Mouse (Mus musculus): ENCODE results near the gene Lyplal1. TPM values are rescaled to one million over a fixed set of nuclear protein-coding genes. Genes with fewer than 3 reads are reported as not detected.

The Lyplal1 gene
- total and polyA plus RNA-seq, 2 experiments from 2014 or later: 8.7 to 16.3 TPM

GRCm38 (mm10) chr1:186102313-186102712 lies 14.8 kb downstream of the Lyplal1 start:
- no peak overlapping the region for H3K4me3 ChIP-seq (ENCODE audit: low read length)
- no peak for TF ChIP-seq CTCF (IDR thresholded peaks at IDR 0.05; ENCODE audit: low read depth)
- WGBS: 89% methylated on average over 8 of the region's 8 CpGs
- ATAC-seq (no peak), DNase-seq (ENCODE audit: low spot score) (no peak)
- no peaks in the 10 kb centered on the region for H3K9me3 ChIP-seq (ENCODE audit: low read length)
- no peak overlapping the region for H3K4me2 ChIP-seq (ENCODE audit: low read depth, low read length)
- H3K4me1 ChIP-seq (ENCODE audit: insufficient read depth, low read length): no peaks in the 10 kb centered on the region
- no peak overlapping the region for H3K9ac ChIP-seq (replicated peaks; ENCODE audit: low read length)
- H3K27ac ChIP-seq: no peak overlapping the region
- H3K27me3 ChIP-seq (ENCODE audit: insufficient read depth, low read length): no peaks in the 10 kb centered on the region
- no peaks in the 10 kb centered on the region for H3K36me3 ChIP-seq (ENCODE audit: insufficient read depth, low read length)

DNA sequence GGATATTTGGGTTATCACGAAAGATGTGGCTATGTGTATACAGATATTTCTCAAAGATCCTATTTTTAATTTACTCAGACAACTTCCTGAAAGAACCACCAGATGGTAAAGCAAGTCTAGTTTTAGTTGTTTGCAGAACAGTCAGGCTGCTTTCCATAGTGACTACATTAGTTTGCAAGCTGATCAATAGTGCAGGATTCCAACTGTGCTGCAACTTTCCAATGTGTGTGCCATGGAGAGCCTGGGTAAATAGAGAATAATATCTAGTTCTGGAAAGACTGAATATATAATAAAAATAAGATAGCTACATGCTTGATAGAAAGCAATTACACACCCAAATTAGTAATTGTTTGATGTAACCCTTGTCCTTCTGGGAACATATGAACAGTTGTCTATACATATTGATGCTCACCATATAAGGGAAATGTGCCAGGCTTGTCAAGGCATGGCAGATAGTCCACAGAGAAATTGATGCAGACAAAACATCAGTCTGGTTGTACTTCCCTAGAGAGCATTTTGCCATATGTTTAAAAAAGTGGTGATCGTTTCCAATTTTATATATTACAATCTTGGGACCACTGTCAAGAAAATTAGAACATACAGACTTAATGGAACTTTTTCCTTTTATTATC lies 50.7 kb downstream of the Lyplal1 start:
- ATAC-seq (no peak), DNase-seq (ENCODE audit: low spot score) (no peak)
- WGBS: 76% methylated on average over 2 of the region's 2 CpGs

DNA sequence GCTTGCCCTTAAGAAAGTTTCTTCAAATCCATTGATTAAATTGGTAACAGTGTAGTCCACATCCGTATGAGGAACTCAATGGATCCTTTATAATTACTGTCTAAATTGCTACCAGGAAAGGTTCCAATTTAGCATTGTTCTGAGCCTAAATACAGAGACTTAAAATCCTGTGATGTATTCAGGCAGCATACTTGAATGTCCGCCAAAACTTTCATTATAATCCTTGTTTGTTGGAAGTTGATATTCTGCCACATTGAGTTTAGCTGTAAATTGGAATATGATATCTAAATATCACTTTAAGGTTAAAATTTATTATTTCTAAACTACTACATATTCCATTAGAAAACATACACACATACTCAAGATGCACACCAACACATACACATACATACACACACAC lies 57.1 kb downstream of the Lyplal1 start:
- Histone ChIP-seq H3K4me2 (ENCODE audit: low read depth, low read length) (no peak overlapping the region), H3K27me3 (ENCODE audit: insufficient read depth, low read length) (no peaks in the 10 kb centered on the region), H3K36me3 (ENCODE audit: insufficient read depth, low read length) (no peaks in the 10 kb centered on the region), H3K9me3 (ENCODE audit: low read length) (no peaks in the 10 kb centered on the region), H3K4me1 (ENCODE audit: insufficient read depth, low read length) (no peaks in the 10 kb centered on the region), H3K9ac (replicated peaks; ENCODE audit: low read length) (no peak overlapping the region), H3K27ac (no peak overlapping the region), H3K4me3 (ENCODE audit: low read length) (no peak overlapping the region)
- no peak for TF ChIP-seq CTCF (IDR thresholded peaks at IDR 0.05; ENCODE audit: low read depth)
- no peak for ATAC-seq
- 71% methylated on average over 2 of the region's 2 CpGs for WGBS
- DNase-seq (ENCODE audit: low spot score): no peak

More for the DNA sequence above, 50.7 kb downstream of the Lyplal1 start:
- Histone ChIP-seq H3K4me3 (ENCODE audit: low read length) (no peak overlapping the region), H3K4me1 (ENCODE audit: insufficient read depth, low read length) (no peaks in the 10 kb centered on the region), H3K27ac (no peak overlapping the region), H3K9ac (replicated peaks; ENCODE audit: low read length) (no peak overlapping the region), H3K9me3 (ENCODE audit: low read length) (no peaks in the 10 kb centered on the region), H3K36me3 (ENCODE audit: insufficient read depth, low read length) (no peaks in the 10 kb centered on the region), H3K4me2 (ENCODE audit: low read depth, low read length) (no peak overlapping the region), H3K27me3 (ENCODE audit: insufficient read depth, low read length) (no peaks in the 10 kb centered on the region)
- no peak for TF ChIP-seq CTCF (IDR thresholded peaks at IDR 0.05; ENCODE audit: low read depth)

GRCm38 (mm10) chr1:186054227-186054626 lies 62.9 kb downstream of the Lyplal1 start:
- no peak for TF ChIP-seq CTCF (IDR thresholded peaks at IDR 0.05; ENCODE audit: low read depth)
- H3K36me3 ChIP-seq (ENCODE audit: insufficient read depth, low read length): no peaks in the 10 kb centered on the region
- no peak for DNase-seq (ENCODE audit: low spot score)
- WGBS: 83% methylated on average over 7 of the region's 7 CpGs
- H3K27me3 ChIP-seq (ENCODE audit: insufficient read depth, low read length): no peaks in the 10 kb centered on the region
- no peak overlapping the region for H3K9ac ChIP-seq (replicated peaks; ENCODE audit: low read length)
- no peak overlapping the region for H3K4me2 ChIP-seq (ENCODE audit: low read depth, low read length)
- H3K27ac ChIP-seq: no peak overlapping the region
- ATAC-seq: no peak
- H3K9me3 ChIP-seq (ENCODE audit: low read length): no peaks in the 10 kb centered on the region
- no peak overlapping the region for H3K4me3 ChIP-seq (ENCODE audit: low read length)
- H3K4me1 ChIP-seq (ENCODE audit: insufficient read depth, low read length): no peaks in the 10 kb centered on the region

- no peak overlapping the region for H3K27ac ChIP-seq
- DNase-seq (ENCODE audit: low spot score): no peak
- H3K4me3 ChIP-seq (ENCODE audit: low read length): no peak overlapping the region
- ATAC-seq: no peak
- H3K27me3 ChIP-seq (ENCODE audit: insufficient read depth, low read length): no peaks in the 10 kb centered on the region
- H3K4me1 ChIP-seq (ENCODE audit: insufficient read depth, low read length): no peaks in the 10 kb centered on the region
- no peaks in the 10 kb centered on the region for H3K9me3 ChIP-seq (ENCODE audit: low read length)
- no peak overlapping the region for H3K4me2 ChIP-seq (ENCODE audit: low read depth, low read length)
- no peak for TF ChIP-seq CTCF (IDR thresholded peaks at IDR 0.05; ENCODE audit: low read depth)
- no peak overlapping the region for H3K9ac ChIP-seq (replicated peaks; ENCODE audit: low read length)
- H3K36me3 ChIP-seq (ENCODE audit: insufficient read depth, low read length): no peaks in the 10 kb centered on the region
- 82% methylated on average over 12 of the region's 12 CpGs for WGBS
Observed at GRCm38 (mm10) chr1:186053280-186054043, 63.6 kb downstream of the Lyplal1 start.

GRCm38 (mm10) chr1:186043709-186044452 lies 73.2 kb downstream of the Lyplal1 start:
- Histone ChIP-seq H3K4me1 (ENCODE audit: insufficient read depth, low read length) (no peaks in the 10 kb centered on the region), H3K27ac (no peak overlapping the region), H3K4me3 (ENCODE audit: low read length) (no peak overlapping the region), H3K9ac (replicated peaks; ENCODE audit: low read length) (no peak overlapping the region), H3K27me3 (ENCODE audit: insufficient read depth, low read length) (no peaks in the 10 kb centered on the region), H3K36me3 (ENCODE audit: insufficient read depth, low read length) (no peaks in the 10 kb centered on the region), H3K9me3 (ENCODE audit: low read length) (no peaks in the 10 kb centered on the region), H3K4me2 (ENCODE audit: low read depth, low read length) (no peak overlapping the region)
- DNase-seq (ENCODE audit: low spot score) (no peak), ATAC-seq (no peak)
- WGBS: 75% methylated on average over 11 of the region's 11 CpGs
- no peak for TF ChIP-seq CTCF (IDR thresholded peaks at IDR 0.05; ENCODE audit: low read depth)

Measured in hindbrain, postnatal 0 days (tissue).